Mouse (Mus musculus) intestine, embryonic 16.5 days (tissue): ENCODE measurements at regions not wholly inside any gene's neighbourhood (a gene's known extent, or its start where the extent isn't known, plus 50 kb on each side); places are given as distances from the start of the nearest gene placed in this dataset.

Source experiments
- ATAC-seq: fragments of 200-750 bp; cut with Nextera tagmentation; 2 replicates; pipeline ENCODE4 v1.8.0; 2017; ENCODE audit warnings: moderate TSS enrichment, moderate library complexity
- H3K27ac ChIP-seq: fragments of 300-500 bp; sonication (generic); 2 replicates; pipeline ENCODE4 v1.5.1; 2014; ENCODE audit warnings: mild to moderate bottlenecking, low read length
- H3K27me3 ChIP-seq: fragments of 300-500 bp; sonication (generic); replicated peaks from 2 replicates; pipeline ENCODE4 v1.6.1; 2014; ENCODE audit warnings: low read length, control low read depth, mixed read lengths; ENCODE audit not compliant: control insufficient read depth, insufficient read depth
- H3K36me3 ChIP-seq: fragments of 300-500 bp; sonication (generic); 2 replicates; pipeline ENCODE4 v1.6.1; 2014; ENCODE audit warnings: low read length, control low read depth; ENCODE audit not compliant: control insufficient read depth, insufficient read depth
- H3K4me1 ChIP-seq: fragments of 300-500 bp; sonication (generic); 2 replicates; pipeline ENCODE4 v1.6.1; 2014; ENCODE audit warnings: low read length, control low read depth, mixed read lengths; ENCODE audit not compliant: control insufficient read depth, insufficient read depth
- H3K4me2 ChIP-seq: fragments of 300-500 bp; sonication (generic); 2 replicates; pipeline ENCODE4 v1.6.1; 2014; ENCODE audit warnings: low read depth, low read length, control low read depth
- H3K4me3 ChIP-seq: fragments of 300-500 bp; sonication (generic); 2 replicates; pipeline ENCODE4 v1.5.1; 2014; ENCODE audit warnings: mild to moderate bottlenecking, low read length
- H3K9ac ChIP-seq: fragments of 300-500 bp; sonication (generic); 2 replicates; pipeline ENCODE4 v1.6.1; 2014; ENCODE audit warnings: low read depth, low read length
- H3K9me3 ChIP-seq: fragments of 300-500 bp; sonication (generic); 2 replicates; pipeline ENCODE4 v1.6.1; 2016; ENCODE audit warnings: low read length, control low read depth; ENCODE audit not compliant: control insufficient read depth
- WGBS: fragments of 180-500 bp; shearing (Covaris S2); extraction: QIAGEN DNeasy Blood & Tissue Kit; methylation state at CpG from one replicate; pipeline ENCODE4 v1.1.7; 2014; 5-methylcytosine and 5-hydroxymethylcytosine counted together

DNA sequence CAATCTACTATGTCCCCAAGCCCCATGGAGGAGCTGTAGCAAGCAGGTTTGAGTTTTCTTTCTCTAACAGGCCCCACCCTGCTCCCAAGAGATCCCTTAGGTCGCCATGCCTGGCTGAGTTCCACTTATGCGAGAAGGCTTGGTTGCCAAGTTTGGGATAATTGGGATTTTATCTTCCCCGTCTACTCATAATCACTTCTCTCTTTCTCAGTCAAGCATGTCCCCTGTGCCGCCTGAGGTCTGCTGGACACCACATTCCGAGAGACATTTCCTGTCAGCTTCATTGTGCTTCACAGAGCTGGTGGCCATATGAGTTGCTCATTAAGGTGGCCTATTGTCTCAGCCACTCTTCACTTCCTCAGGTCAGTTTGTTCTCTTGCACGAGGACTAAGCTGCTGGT lies 234.5 kb upstream of the Wscd1 start:
- Histone ChIP-seq H3K9ac (no peak overlapping the region), H3K9me3 (no peaks in the 10 kb centered on the region), H3K36me3 (no peaks in the 10 kb centered on the region), H3K27ac (no peak overlapping the region), H3K4me3 (no peak overlapping the region), H3K4me2 (no peak overlapping the region), H3K27me3 (no peaks in the 10 kb centered on the region), H3K4me1 (no peaks in the 10 kb centered on the region)
- no peak for ATAC-seq
- 57% methylated on average over 6 of the region's 6 CpGs for WGBS

DNA sequence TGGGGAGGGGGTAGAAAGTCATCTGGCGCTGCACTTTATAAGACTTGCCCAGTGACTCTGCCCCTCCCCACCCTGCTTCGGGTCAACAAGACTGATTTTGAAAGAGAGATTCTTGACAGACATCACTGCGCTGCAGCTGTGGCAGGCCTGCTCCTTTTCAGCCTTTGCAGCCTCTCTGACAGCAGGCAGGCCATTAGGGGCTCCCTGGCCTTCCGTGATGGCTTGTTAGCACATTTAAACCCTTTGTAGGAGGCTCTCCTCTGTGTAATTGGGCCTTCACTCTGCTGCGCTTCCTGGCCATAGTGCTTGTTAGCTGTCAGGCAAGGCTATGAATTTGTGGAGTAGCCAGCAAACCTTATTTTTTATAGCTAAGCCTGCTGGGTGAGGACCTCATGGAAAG lies 232.3 kb upstream of the Wscd1 start:
- Histone ChIP-seq H3K27me3 (no peaks in the 10 kb centered on the region), H3K9ac (no peak overlapping the region), H3K9me3 (no peaks in the 10 kb centered on the region), H3K27ac (no peak overlapping the region), H3K4me3 (no peak overlapping the region), H3K4me2 (no peak overlapping the region), H3K36me3 (no peaks in the 10 kb centered on the region), H3K4me1 (no peaks in the 10 kb centered on the region)
- 31% methylated on average over 5 of the region's 5 CpGs for WGBS
- no peak for ATAC-seq

DNA sequence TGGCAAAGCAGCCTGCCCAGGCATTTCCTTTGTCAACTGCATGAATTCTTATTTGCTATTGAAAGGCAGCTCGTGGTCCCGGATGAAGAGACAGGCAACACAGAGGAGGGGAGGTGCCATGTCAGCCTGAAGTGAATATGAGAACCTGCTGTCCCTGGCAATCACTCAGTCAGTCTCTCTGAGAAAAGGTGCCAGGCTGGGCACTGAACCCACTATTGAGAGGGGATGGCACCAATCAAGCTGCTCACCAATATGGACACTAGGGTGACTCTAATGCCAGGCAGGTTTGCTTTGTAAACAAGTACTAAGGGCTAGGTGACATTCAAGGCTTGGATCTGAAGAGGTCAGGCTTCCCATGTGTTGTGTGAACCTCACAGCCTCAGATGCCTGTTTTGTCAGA lies 222.0 kb upstream of the Wscd1 start:
- Histone ChIP-seq H3K4me1 (no peaks in the 10 kb centered on the region), H3K4me2 (no peak overlapping the region), H3K27me3 (no peaks in the 10 kb centered on the region), H3K9me3 (no peaks in the 10 kb centered on the region), H3K4me3 (no peak overlapping the region), H3K9ac (no peak overlapping the region), H3K36me3 (no peaks in the 10 kb centered on the region), H3K27ac (no peak overlapping the region)
- ATAC-seq: no peak
- 78% methylated on average over 2 of the region's 2 CpGs for WGBS

DNA sequence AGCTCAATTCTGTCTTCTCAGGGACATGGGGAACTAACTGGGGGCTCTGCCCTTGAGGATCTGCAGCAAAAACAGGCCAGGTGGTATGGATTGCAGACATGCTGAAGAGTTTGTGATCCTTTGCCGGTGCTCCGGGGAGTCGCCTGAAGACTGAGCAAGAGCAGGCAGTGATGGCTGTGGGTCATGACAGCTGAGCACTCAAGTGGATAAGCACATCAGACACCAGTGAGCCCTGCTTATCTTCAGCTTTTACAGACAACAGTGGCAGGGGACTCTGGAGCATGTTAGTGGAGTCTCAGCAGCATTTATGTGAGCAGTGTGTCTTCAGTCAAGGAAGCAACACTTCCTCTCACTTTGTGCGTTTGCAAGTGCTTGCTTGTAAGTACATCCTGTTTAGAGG lies 221.1 kb upstream of the Wscd1 start:
- no peak overlapping the region for H3K27ac ChIP-seq
- H3K4me2 ChIP-seq: no peak overlapping the region
- 63% methylated on average over 4 of the region's 4 CpGs for WGBS
- H3K4me1 ChIP-seq: no peaks in the 10 kb centered on the region
- H3K9ac ChIP-seq: no peak overlapping the region
- no peaks in the 10 kb centered on the region for H3K27me3 ChIP-seq
- no peaks in the 10 kb centered on the region for H3K9me3 ChIP-seq
- no peak overlapping the region for H3K4me3 ChIP-seq
- no peaks in the 10 kb centered on the region for H3K36me3 ChIP-seq
- ATAC-seq: no peak

DNA sequence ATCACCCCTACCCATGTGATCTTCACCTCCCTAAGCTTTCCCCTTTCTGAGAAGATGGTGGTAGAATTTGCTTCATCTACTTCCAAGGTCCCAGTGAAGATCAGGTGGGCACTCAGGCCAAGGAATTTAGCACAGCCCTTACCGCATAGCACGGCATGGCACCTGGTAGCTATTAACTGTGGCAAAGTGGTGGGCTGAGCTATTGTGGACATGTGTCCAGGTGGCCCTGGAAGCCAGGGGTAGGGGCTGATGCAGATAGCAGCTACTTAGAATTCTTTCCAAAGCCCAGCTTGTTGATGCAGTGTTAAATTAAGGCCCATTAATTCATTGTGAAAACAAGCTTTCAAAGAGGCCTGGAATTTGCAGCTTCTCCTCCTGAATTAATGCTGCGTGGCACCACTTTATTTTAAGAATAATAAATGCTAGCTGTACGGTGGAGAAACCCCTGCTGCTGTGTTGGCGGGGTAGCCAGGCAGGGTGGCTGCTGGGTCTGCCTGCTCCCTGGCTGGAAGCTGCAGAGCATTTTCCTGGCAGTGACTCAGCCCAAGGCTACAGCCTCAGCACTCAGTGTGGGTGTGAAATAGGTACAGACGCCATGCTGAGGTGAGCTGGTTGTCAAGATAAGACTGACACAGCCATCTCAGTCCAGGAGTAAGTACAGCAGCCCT lies 208.4 kb upstream of the Wscd1 start:
- 56% methylated on average over 6 of the region's 6 CpGs for WGBS
- H3K36me3 ChIP-seq: no peaks in the 10 kb centered on the region
- H3K4me1 ChIP-seq: no peaks in the 10 kb centered on the region
- no peak overlapping the region for H3K4me3 ChIP-seq
- no peak overlapping the region for H3K27ac ChIP-seq
- H3K9me3 ChIP-seq: no peaks in the 10 kb centered on the region
- ATAC-seq: no peak
- no peak overlapping the region for H3K9ac ChIP-seq
- H3K4me2 ChIP-seq: no peak overlapping the region
- H3K27me3 ChIP-seq: no peaks in the 10 kb centered on the region

DNA sequence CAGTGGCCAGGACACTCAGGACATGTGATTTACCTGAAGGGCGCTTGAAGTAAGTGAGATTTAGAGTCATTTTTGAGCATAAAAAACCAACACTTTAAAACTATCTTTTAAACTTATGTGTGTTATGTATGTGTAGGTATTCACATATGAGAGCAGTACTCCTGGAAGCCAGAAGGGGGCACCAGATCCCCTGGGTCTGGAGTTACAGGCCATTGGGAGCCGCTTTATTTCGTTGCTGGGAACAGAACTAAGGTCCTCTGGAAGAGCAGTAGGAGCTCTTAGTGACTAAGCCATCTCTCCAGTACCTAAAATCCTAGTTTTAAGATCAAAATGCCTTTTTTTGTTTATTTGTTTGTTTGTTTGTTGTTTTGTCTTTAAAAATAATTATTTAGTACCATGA lies 192.3 kb upstream of the Wscd1 start:
- Histone ChIP-seq H3K4me2 (no peak overlapping the region), H3K9me3 (no peaks in the 10 kb centered on the region), H3K4me1 (no peaks in the 10 kb centered on the region), H3K36me3 (no peaks in the 10 kb centered on the region), H3K9ac (no peak overlapping the region), H3K4me3 (no peak overlapping the region), H3K27ac (no peak overlapping the region), H3K27me3 (no peaks in the 10 kb centered on the region)
- ATAC-seq: no peak
- 85% methylated on average over 3 of the region's 3 CpGs for WGBS

DNA sequence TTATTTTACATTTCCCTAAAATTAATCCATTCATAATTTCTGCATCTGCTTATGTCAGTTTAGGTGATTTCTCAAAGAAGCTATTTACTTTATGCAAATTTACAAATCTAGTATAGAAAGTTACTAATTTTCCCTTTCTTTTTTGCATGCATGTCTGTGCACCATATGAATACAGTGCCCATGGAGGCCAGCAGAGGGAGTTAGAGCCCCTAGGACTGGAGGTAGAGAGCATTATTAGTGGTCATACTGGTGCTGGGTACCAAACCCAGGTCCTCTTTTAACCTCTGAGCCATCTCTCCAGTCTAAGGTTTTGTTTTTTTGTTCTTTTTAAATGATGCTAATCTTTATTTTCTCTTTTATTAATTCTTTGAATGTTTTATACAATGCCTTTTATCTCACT lies 184.9 kb upstream of the Wscd1 start:
- ATAC-seq: no peak
- H3K9ac ChIP-seq: no peak overlapping the region

DNA sequence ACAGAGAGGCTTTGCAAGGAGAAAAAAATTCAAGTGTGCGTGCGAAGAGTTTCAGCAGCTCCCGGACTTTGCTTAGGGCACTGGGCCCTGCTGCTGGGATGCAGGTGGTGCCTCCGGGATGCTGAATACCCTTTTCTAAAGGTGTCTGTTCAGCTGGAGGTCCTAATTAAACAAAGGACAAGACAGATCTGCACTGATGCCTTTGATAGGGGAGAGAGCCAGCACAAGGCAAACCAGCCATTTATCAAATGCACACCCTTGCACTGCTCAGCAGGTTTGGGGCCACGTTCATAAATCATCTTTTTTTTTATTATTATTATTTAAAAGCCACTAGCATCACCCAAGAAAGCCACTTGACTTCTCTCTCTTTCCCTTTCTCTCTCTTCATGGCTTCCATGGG lies 172.9 kb upstream of the Wscd1 start:
- Histone ChIP-seq H3K4me2 (no peak overlapping the region), H3K27ac (no peak overlapping the region), H3K9me3 (no peaks in the 10 kb centered on the region), H3K27me3 (no peaks in the 10 kb centered on the region), H3K9ac (no peak overlapping the region), H3K4me1 (no peaks in the 10 kb centered on the region), H3K4me3 (no peak overlapping the region), H3K36me3 (no peaks in the 10 kb centered on the region)
- ATAC-seq: no peak
- 73% methylated on average over 5 of the region's 5 CpGs for WGBS

More for the DNA sequence above, 184.9 kb upstream of the Wscd1 start:
- Histone ChIP-seq H3K4me1 (no peaks in the 10 kb centered on the region), H3K9me3 (no peaks in the 10 kb centered on the region), H3K4me2 (no peak overlapping the region), H3K27ac (no peak overlapping the region), H3K4me3 (no peak overlapping the region), H3K27me3 (no peaks in the 10 kb centered on the region), H3K36me3 (no peaks in the 10 kb centered on the region)

DNA sequence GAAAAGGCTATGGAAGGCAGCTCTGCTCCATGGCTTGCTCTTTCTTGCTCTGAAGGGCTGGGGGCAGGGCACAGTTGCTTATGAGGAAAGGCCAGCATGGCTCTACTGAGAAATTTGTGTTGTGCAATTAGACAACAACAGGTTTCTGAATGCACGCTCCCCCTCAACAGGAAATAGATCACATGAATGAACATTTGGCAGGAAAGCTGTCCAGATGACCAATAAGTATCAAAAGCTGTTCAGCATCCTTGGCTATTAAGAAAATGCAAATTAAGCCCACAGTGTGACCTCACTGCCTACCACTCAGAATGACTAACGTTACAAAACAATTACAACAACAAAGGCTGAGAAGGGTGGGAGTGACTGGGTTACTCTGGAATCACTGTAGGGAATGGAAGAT lies 167.9 kb upstream of the Wscd1 start:
- ATAC-seq: no peak
- Histone ChIP-seq H3K4me2 (no peak overlapping the region), H3K9me3 (no peaks in the 10 kb centered on the region), H3K4me3 (no peak overlapping the region), H3K4me1 (no peaks in the 10 kb centered on the region), H3K27ac (no peak overlapping the region), H3K27me3 (no peaks in the 10 kb centered on the region), H3K9ac (no peak overlapping the region), H3K36me3 (no peaks in the 10 kb centered on the region)
- 63% methylated on average over 2 of the region's 2 CpGs for WGBS

DNA sequence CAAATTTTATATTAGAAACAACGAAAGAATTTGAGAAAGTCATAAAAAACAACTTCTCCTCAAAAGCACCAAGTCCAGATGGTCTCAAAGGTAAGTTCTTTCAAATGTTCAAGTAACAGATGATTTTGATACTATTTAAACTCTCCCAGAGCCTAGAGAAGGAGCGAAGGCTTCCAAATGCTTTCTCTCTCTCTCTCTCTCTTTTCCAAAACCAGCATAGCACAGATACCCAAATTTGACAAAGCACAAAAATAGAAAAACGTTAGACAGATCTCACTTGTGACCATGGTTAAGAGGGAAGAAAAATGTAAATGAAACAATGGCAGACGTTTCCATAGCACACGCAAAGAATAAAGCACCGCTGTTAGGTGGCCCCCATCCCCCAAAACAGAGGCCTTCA lies 158.7 kb upstream of the Wscd1 start:
- Histone ChIP-seq H3K9ac (no peak overlapping the region), H3K4me1 (no peaks in the 10 kb centered on the region), H3K4me2 (no peak overlapping the region), H3K27ac (no peak overlapping the region), H3K9me3 (no peaks in the 10 kb centered on the region), H3K4me3 (no peak overlapping the region), H3K36me3 (no peaks in the 10 kb centered on the region), H3K27me3 (no peaks in the 10 kb centered on the region)
- 82% methylated on average over 6 of the region's 6 CpGs for WGBS
- ATAC-seq: no peak
